Mouse (Mus musculus) myocyte (in vitro differentiated cells): Measurements from ENCODE around the gene Nsd2. TPM values are rescaled to one million over a fixed set of nuclear protein-coding genes. Genes with fewer than 3 reads are reported as not detected.

Source experiments
- H3K27me3 ChIP-seq: one replicate; pipeline ENCODE4 v1.6.1; 2011; ENCODE audit not compliant: control insufficient read depth, insufficient read depth, insufficient read length
- H3K36me3 ChIP-seq: one replicate; pipeline ENCODE4 v1.6.1; 2011; ENCODE audit not compliant: control insufficient read depth, insufficient read depth
- H3K4me2 ChIP-seq: one replicate; pipeline ENCODE4 v1.6.1; 2011; ENCODE audit warnings: low read depth, control low read depth
- H3K4me3 ChIP-seq: one replicate; pipeline ENCODE4 v1.5.1; 2011; ENCODE audit warnings: mild to moderate bottlenecking, control low read depth, moderate library complexity
- H3K79me2 ChIP-seq: one replicate; pipeline ENCODE4 v1.6.1; 2011; ENCODE audit not compliant: control insufficient read depth, insufficient read depth
- H3ac ChIP-seq: one replicate; pipeline ENCODE4 v1.6.1; 2011; ENCODE audit not compliant: control insufficient read depth, insufficient read length
- CEBPB ChIP-seq: IDR thresholded peaks from 2 replicates; pipeline ENCODE4 v1.6.1; 2011; ENCODE audit warnings: mild to moderate bottlenecking, moderate library complexity; ENCODE audit not compliant: poor library complexity, insufficient read depth, severe bottlenecking
- E2F4 ChIP-seq: IDR thresholded peaks from one replicate; pipeline ENCODE4 v1.6.1; 2011; ENCODE audit warnings: mild to moderate bottlenecking, control low read depth, moderate library complexity; ENCODE audit not compliant: insufficient read depth
- MAX ChIP-seq: IDR thresholded peaks from one replicate; pipeline ENCODE4 v1.6.1; 2011; ENCODE audit warnings: low read depth, mild to moderate bottlenecking, control low read depth
- MYOD1 ChIP-seq, 3 experiments: IDR thresholded peaks; one replicate each; pipeline ENCODE4 v1.6.1; 2011; ENCODE audit warnings: control low read depth in 2 of 3, low read depth in 2 of 3, mild to moderate bottlenecking in 2 of 3, moderate library complexity in 1 of 3; ENCODE audit not compliant: insufficient read length in 2 of 3, control insufficient read depth in 1 of 3
- MYOG ChIP-seq, 3 experiments: IDR thresholded peaks; one replicate each; pipeline ENCODE4 v1.6.1; 2011; ENCODE audit warnings: control low read depth in 2 of 3, low read depth in 2 of 3, mild to moderate bottlenecking in 2 of 3; ENCODE audit not compliant: insufficient read length in 2 of 3, control insufficient read depth in 1 of 3, insufficient read depth in 1 of 3
- POLR2A ChIP-seq: IDR thresholded peaks from one replicate; pipeline ENCODE4 v1.6.1; 2011; ENCODE audit warnings: low read depth, mild to moderate bottlenecking, control low read depth, moderate library complexity; ENCODE audit not compliant: insufficient read length
- POLR2AphosphoS2 ChIP-seq: IDR thresholded peaks from one replicate; pipeline ENCODE4 v1.6.1; 2011; ENCODE audit warnings: low read depth, control low read depth; ENCODE audit not compliant: insufficient read length
- REST ChIP-seq: IDR thresholded peaks from one replicate; pipeline ENCODE4 v1.6.1; 2011; ENCODE audit warnings: mild to moderate bottlenecking, control low read depth, moderate library complexity; ENCODE audit not compliant: insufficient read depth, insufficient read length
- SRF ChIP-seq: IDR thresholded peaks from one replicate; pipeline ENCODE4 v1.6.1; 2011; ENCODE audit warnings: low read depth; ENCODE audit not compliant: control insufficient read depth, insufficient read length
- TCF12 ChIP-seq: IDR thresholded peaks from one replicate; pipeline ENCODE4 v1.6.1; 2011; ENCODE audit warnings: mild to moderate bottlenecking, control low read depth; ENCODE audit not compliant: poor library complexity, insufficient read depth, severe bottlenecking
- TCF3 ChIP-seq: IDR thresholded peaks from one replicate; pipeline ENCODE4 v1.6.1; 2011; ENCODE audit warnings: low read depth, control low read depth; ENCODE audit not compliant: insufficient read length
- USF1 ChIP-seq: IDR thresholded peaks from one replicate; pipeline ENCODE4 v1.6.1; 2011; ENCODE audit warnings: low read depth, mild to moderate bottlenecking, control low read depth, moderate library complexity
- polyA plus RNA-seq: library from polyadenylated mRNA; unstranded; fragments of >200 nt; fragmentation: generic; extraction: Trizol; gene quantifications from one replicate; pipeline ENCODE4 v1.2.1, GENCODE M21; 2012; ENCODE audit warnings: missing spikeins

Nsd2 gene
- polyA plus RNA-seq, 1 experiment = 23.9 TPM

- TF ChIP-seq MYOG (IDR thresholded peaks at IDR 0.05; ENCODE audit: control insufficient read depth in 1 of 3, insufficient read depth in 1 of 3, insufficient read length in 2 of 3, low read depth in 2 of 3) = no peak
- TF ChIP-seq TCF3 = no peak
- TF ChIP-seq CEBPB = no peak
- TF ChIP-seq SRF = no peak
- TF ChIP-seq USF1 = no peak
- TF ChIP-seq TCF12 = no peak
- H3K27me3 ChIP-seq = no peaks in the 10 kb centered on the region
- H3K4me3 ChIP-seq = no peak overlapping the region
- no peak overlapping the region for H3K4me2 ChIP-seq
- H3K36me3 ChIP-seq = peaks cover 49% of the 10 kb centered on the region
- H3ac ChIP-seq = no peak overlapping the region
- peaks cover 3% of the 10 kb centered on the region for H3K79me2 ChIP-seq
Measured at GRCm38 (mm10) chr5:33857693-33858092, 37.2 kb downstream of the Nsd2 start.

- Histone ChIP-seq H3K4me3 (no peak overlapping the region), H3K27me3 (no peaks in the 10 kb centered on the region), H3ac (no peak overlapping the region), H3K4me2 (no peak overlapping the region), H3K36me3 (peaks cover 33% of the 10 kb centered on the region), H3K79me2 (no peaks in the 10 kb centered on the region)
- peak in 1 of 3 experiments; percentile 17 for TF ChIP-seq MYOG (IDR thresholded peaks at IDR 0.05; ENCODE audit: control insufficient read depth in 1 of 3, insufficient read depth in 1 of 3, insufficient read length in 2 of 3, low read depth in 2 of 3)
- no peak for TF ChIP-seq MYOD1 (IDR thresholded peaks at IDR 0.05; ENCODE audit: control insufficient read depth in 1 of 3, insufficient read length in 2 of 3, low read depth in 2 of 3)
Measured at GRCm38 (mm10) chr5:33875472-33875871, 54.9 kb downstream of the Nsd2 start.

- Histone ChIP-seq H3K4me2 (no peak overlapping the region), H3ac (no peak overlapping the region), H3K79me2 (no peaks in the 10 kb centered on the region), H3K36me3 (peaks cover 37% of the 10 kb centered on the region), H3K27me3 (no peaks in the 10 kb centered on the region), H3K4me3 (no peak overlapping the region)
- TF ChIP-seq TCF3 = no peak
- no peak for TF ChIP-seq MYOG (IDR thresholded peaks at IDR 0.05; ENCODE audit: control insufficient read depth in 1 of 3, insufficient read depth in 1 of 3, insufficient read length in 2 of 3, low read depth in 2 of 3)
- TF ChIP-seq MYOD1 (IDR thresholded peaks at IDR 0.05; ENCODE audit: control insufficient read depth in 1 of 3, insufficient read length in 2 of 3, low read depth in 2 of 3) = no peak
- no peak for TF ChIP-seq CEBPB
- TF ChIP-seq REST = no peak
- TF ChIP-seq E2F4 = no peak
- TF ChIP-seq USF1 = no peak
- no peak for TF ChIP-seq SRF
Measured at GRCm38 (mm10) chr5:33881118-33881517, 60.6 kb downstream of the Nsd2 start.

- no peaks in the 10 kb centered on the region for H3K27me3 ChIP-seq
- H3K4me3 ChIP-seq = no peak overlapping the region
- no peak for TF ChIP-seq E2F4
- TF ChIP-seq MAX = no peak
- TF ChIP-seq SRF = no peak
- TF ChIP-seq POLR2AphosphoS2 = peak; percentile 37
- no peak for TF ChIP-seq TCF3
- no peak for TF ChIP-seq TCF12
- H3ac ChIP-seq = no peak overlapping the region
- no peak overlapping the region for H3K4me2 ChIP-seq
- H3K36me3 ChIP-seq = peaks cover 42% of the 10 kb centered on the region
- no peaks in the 10 kb centered on the region for H3K79me2 ChIP-seq
Measured at GRCm38 (mm10) chr5:33893406-33893805, 72.9 kb downstream of the Nsd2 start.

GRCm38 (mm10) chr5:33895116-33895515, 74.6 kb downstream of the Nsd2 start:
- TF ChIP-seq POLR2AphosphoS2 (peak; percentile 43), MYOG (IDR thresholded peaks at IDR 0.05; ENCODE audit: control insufficient read depth in 1 of 3, insufficient read depth in 1 of 3, insufficient read length in 2 of 3, low read depth in 2 of 3) (no peak), E2F4 (no peak), POLR2A (peak; percentile 13), MYOD1 (IDR thresholded peaks at IDR 0.05; ENCODE audit: control insufficient read depth in 1 of 3, insufficient read length in 2 of 3, low read depth in 2 of 3) (no peak)
- Histone ChIP-seq H3K4me3 (no peak overlapping the region), H3ac (no peak overlapping the region), H3K79me2 (no peaks in the 10 kb centered on the region), H3K27me3 (no peaks in the 10 kb centered on the region), H3K36me3 (peaks cover 47% of the 10 kb centered on the region), H3K4me2 (no peak overlapping the region)

- no peak overlapping the region for H3K4me2 ChIP-seq
- TF ChIP-seq POLR2AphosphoS2 = peak; percentile 59
- TF ChIP-seq REST = no peak
- no peaks in the 10 kb centered on the region for H3K27me3 ChIP-seq
- H3K4me3 ChIP-seq = no peak overlapping the region
- no peak overlapping the region for H3ac ChIP-seq
- no peaks in the 10 kb centered on the region for H3K79me2 ChIP-seq
- H3K36me3 ChIP-seq = peaks cover 51% of the 10 kb centered on the region
Measured at GRCm38 (mm10) chr5:33897158-33897557, 76.6 kb downstream of the Nsd2 start.
